Mouse (Mus musculus) heart, adult 11 months (tissue): ENCODE data around the gene Herpud1.
"Not testable (repeated sequence)": the region's sequence is repeated elsewhere in the genome, so short reads cannot be mapped to it uniquely, and the experiment has no call there.

ENCODE experiments used
- DNase-seq: peaks from one replicate; pipeline ENCODE4 v3.0.0; 2022

Gene Herpud1

GRCm38 (mm10) chr8:94376176-94376575 is 10.1 kb upstream of the Herpud1 start:
- DNase-seq: no peak

GRCm38 (mm10) chr8:94376580-94376979 is 9.7 kb upstream of the Herpud1 start:
- DNase-seq: no peak

GRCm38 (mm10) chr8:94377031-94377430 is 9.2 kb upstream of the Herpud1 start:
- DNase-seq: peak; percentile 97

DNA sequence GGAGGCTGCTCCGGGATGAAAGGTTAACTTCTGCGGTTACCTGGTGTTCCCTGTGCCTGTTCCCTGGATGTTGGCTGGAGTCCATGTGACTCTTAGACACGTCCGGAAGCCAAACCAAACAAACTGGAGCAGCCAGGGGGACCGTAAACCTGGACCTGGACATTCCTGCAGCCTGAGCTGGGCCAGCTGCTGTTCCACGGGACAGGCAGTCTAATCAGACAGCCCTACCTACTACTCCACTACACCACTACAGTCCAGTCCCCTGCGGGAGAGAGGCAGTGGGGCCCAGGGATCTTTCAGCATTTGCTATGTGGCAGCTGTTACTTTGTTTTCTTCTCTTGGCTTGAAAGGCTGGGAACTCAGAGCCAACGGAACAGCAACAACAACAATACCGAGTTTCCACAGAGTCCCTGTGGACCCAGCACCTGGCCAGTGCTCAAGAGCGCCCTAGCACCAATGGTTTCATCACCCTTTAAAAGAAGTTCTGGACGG is 8.5 kb upstream of the Herpud1 start:
- DNase-seq: peak; percentile 99

DNA sequence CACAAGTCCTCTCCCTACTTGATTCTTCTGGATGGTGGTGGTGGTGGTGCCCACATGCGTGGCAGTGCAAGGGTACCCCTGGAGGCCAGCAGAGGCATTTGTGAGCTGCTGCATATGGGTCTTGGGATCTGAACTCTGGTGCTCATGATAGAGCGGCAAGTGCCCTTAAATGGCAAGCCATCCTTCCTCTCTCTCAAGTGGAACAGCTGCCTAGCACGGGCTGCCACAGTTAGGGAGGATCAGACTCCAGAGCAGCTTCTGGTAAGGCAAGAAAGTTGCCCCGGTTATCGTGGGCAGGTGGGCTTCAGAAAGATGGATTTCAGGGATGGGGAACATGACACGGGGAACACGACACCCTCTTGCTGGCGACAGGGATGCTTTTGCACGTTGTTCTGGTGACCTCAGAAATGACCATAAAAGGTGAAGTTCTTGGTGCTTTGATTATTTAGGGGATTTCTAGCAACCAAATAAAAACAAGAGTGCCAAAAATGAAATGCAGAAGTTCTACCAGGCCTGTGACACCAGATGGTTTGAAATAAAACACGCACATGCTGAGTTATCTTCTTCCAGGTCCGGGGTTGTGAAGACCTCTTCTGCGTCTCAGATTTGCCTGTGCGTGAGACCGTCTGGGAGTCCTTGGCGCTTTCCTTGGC is 7.3 kb upstream of the Herpud1 start:
- peak; percentile 95 for DNase-seq

- peak; percentile 82 for DNase-seq
Observed at GRCm38 (mm10) chr8:94379686-94380085, 6.6 kb upstream of the Herpud1 start.

DNA sequence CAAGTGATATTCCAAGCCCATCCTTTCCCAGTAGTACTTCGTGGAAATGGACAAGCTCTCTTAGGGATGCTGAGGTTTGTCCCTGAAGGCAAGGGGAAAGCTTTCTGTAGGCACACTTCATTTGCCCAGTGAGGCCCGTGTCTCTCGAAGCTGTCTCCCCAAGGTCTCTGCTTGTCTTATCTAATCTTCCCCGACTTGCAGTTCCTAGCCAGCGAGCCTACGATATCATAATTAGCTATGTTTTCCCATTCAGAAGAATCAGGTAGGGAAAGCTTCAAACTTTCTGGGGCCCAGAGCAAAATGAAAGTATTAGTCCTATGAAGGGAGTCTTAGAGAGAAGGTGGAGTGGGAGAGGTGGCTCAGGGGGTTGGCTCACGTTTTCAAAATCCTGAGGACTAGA is 2.1 kb upstream of the Herpud1 start:
- DNase-seq: no peak

GRCm38 (mm10) chr8:94385506-94386213 is 578 bp upstream of the Herpud1 start:
- peak; percentile 89 for DNase-seq

GRCm38 (mm10) chr8:94387027-94387684 is 918 bp downstream of the Herpud1 start:
- peak; percentile 100 for DNase-seq

- no peak for DNase-seq
Observed at GRCm38 (mm10) chr8:94387785-94388184, 1.5 kb downstream of the Herpud1 start.

DNA sequence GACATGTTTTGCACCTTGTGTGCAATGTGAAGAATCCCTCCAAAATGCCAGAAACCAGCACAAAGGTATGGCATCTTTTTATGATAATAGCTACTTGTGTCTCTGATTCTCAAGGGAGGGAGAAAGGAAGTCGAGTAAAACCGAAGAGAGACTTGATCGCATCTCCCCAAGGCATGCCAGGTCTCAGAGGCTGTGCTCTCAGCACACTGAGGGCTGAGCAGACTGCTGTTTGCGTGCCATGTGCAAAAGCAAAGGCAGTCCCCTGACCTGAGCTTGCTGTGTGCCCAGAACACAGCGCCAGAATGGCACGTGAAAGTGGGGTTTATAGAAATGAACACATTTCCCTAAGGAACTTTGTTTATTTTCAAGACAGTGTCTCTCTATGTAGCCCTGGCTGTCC is 3.3 kb downstream of the Herpud1 start:
- DNase-seq: peak; percentile 74

DNA sequence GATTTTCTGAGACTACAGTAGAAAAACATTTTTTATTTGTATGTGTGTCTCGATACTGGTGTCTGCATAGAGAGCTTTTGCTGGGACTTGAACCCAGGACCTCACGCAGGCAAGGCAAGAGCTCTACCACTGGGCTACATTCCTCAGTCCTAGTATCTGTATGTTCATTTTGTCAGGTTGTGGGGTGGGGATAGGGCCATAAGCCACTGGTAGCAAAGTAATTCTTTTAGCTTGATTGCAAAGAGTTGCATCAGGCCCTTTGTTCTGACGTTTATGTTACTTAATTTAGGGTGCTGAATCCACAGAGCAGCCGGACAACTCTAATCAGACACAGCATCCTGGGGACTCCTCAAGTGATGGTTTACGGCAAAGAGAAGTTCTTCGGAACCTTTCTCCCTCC is 4.2 kb downstream of the Herpud1 start:
- DNase-seq: no peak

DNA sequence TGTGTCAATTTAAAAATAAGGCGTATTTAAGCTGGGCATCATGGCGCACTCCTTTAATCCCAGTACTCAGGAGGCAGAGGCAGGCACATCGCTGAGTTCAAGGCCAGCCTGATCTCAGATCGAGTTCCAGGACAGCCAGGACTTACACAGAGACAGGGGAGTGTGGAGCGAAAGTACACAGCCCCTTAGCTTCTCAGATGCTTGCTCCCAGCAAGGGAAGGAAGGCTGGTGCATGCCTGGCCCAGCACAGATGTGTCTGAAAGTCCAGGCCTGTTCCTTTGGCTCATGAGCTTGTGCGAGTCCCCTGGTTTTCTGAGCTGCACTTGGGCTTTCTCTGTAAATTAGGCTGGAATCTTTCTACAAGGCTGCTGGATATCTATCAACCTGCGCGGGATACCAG is 4.7 kb downstream of the Herpud1 start:
- peak; percentile 78 for DNase-seq

- peak; percentile 98 for DNase-seq
Observed at GRCm38 (mm10) chr8:94392147-94392546, 5.9 kb downstream of the Herpud1 start.

DNA sequence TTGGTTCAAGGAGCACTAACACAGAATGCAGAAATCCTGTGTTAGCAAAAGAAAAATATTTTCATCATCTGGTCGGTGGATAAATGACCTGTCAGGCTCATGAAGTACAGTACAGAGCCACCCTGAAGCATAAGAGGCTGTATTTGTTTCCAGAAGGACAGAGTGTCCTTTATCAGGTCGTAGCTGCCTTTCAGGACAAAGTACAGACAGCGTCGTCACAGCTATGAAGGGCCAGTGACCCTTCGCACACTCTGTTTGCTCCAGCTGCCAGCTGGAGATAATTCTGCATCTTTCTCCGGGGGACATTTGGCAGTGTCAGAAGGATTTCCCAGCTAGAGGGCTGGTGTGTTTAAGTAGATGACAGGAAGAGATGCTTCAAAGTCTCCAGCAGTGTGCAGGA is 6.4 kb downstream of the Herpud1 start:
- peak; percentile 89 for DNase-seq

DNA sequence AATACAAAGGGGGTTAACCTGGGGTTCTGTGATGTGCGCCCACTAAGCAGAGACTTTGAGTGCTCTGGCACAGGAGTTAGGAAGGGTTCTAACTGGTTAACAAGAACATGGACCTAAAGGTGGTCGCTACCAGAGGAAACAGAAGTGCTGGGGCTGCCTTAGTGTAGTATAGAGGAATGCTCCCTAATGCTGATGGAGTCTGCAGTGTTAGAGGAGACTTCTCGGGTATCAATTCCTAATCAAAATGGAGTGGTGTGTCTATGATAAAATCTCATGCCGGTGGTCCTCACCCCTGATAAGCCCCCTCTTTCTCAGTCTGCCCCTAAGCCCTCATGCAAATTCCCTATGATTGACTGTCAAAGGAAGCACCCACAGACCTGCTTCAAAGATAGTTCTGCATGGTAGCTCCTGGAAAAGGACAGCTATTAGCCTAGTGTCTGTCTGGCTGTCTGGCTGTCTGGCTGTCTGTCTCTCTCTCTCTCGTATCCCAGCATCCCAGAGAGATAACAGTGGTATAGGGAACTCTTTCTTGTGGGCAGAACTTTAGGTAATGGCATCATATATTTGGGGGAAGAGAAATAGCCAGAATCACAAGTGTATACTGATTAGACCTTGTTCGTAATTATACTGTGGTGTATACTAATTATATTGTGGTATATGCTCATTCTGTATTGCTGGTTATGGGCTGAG is 9.8 kb downstream of the Herpud1 start:
- DNase-seq: no peak

- peak; percentile 96 for DNase-seq
Observed at GRCm38 (mm10) chr8:94396964-94397657, 10.9 kb downstream of the Herpud1 start.

DNA sequence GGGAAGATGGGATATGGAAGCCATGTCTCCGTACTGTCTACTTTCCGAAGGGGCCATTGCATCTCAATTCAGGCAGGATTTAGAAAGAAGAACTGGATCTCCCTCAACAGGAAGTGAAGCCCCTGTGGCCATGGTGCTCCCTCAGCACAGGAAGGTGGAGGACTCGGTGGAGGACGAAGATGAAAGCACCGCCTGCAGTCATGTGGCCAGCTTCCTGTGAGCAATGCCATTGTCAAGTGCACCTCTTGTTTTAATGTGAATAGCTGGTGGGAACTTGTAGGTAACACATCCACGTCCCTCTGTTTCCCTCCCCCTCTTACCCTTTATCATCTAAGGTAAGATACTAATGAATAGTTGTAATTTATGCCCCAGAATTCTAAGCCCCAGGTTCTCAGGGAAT is 12.3 kb downstream of the Herpud1 start:
- peak; percentile 90 for DNase-seq

- DNase-seq: no peak
Observed at GRCm38 (mm10) chr8:94399361-94399953, 13.2 kb downstream of the Herpud1 start.

DNA sequence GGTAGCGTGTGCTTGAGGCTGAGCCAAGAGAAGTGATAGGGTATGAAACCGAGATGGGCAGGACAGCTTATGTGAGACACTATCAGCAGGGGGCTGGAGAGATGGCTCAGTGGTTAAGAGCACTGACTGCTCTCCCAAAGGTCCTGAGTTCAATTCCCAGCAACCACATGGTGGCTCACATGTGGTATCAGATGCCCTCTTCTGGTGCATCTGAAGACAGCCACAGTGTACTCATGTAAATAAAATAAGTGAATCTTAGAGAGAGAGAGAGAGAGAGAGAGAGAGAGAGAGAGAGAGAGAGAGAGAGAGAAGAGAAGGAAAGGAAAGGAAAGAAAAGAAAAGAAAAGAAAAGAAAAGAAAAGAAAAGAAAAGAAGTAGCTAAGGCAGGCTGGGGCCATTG is 13.7 kb downstream of the Herpud1 start:
- not testable (repeated sequence) for DNase-seq

DNA sequence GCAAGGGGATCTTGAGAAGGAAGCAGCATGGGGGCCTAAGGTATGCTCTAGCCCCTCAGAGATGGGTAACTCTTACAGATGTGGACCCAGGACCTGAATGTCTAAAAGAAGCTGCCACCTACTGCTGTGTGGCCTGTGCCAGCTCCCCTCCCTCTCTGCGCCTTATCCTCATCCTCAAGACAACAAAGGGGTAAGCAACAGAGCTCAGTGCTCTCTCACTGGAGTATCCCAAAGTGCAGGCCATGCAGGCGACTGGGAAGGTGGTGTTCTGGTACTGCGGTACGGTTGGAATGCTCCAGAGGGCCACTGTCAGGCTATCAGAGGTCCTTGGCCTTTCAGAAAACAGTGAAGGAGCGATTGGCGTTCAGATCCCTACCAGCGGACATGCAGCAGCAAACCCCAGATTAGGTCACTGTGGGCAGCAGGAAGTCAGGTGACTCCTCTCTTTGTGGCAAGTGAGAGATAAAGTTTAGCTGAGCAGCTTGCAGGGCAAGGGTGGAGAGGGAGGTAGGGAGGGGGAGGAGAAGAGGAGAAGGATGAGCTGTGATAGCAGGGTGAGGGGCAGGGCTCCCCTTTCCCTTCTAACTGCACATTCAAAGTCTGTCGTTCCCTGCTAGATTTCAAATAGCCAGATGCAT is 22.3 kb downstream of the Herpud1 start:
- peak; percentile 85 for DNase-seq

DNA sequence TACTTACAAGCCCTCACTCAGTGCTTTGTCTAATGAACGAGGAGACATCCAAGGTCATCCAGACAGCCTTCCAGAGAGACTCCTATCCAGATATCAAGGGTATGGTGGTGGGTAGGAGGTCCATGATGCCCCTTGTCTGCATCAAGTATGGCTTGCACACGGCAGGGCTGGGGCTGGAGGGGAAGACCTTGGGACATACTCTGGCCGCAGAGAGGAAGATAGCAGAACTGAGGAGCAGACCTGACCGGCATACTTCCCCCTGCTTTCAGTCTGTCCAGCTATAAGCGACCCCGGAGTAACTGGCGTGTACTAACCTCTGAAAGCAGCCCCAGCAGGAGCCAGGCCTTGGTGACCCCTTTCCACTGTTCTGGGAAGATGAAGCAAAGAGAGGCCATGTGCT is 23.3 kb downstream of the Herpud1 start:
- DNase-seq: no peak
